Mouse (Mus musculus) spleen, adult 2 months (tissue): ENCODE results near the gene Timm8a2.

Source experiments
- CTCF ChIP-seq: fragments of 200-500 bp; IDR thresholded peaks from 2 replicates; pipeline ENCODE4 v1.5.1; 2011; ENCODE audit warnings: mild to moderate bottlenecking, inconsistent platforms; ENCODE audit not compliant: insufficient read depth, insufficient read length, insufficient replicate concordance; ENCODE audit errors: extremely low read depth
- POLR2A ChIP-seq: fragments of 200-500 bp; IDR thresholded peaks from 2 replicates; pipeline ENCODE4 v1.6.1; 2011; ENCODE audit warnings: low read depth, low read length, inconsistent platforms

GRCm38 (mm10) chr14:121989869-121990268, 44.6 kb upstream of the Timm8a2 start:
- TF ChIP-seq CTCF (no peak), POLR2A (no peak)
